11 mouse cellular contexts compared by ENCODE assay signal in the genomic region with DNA sequence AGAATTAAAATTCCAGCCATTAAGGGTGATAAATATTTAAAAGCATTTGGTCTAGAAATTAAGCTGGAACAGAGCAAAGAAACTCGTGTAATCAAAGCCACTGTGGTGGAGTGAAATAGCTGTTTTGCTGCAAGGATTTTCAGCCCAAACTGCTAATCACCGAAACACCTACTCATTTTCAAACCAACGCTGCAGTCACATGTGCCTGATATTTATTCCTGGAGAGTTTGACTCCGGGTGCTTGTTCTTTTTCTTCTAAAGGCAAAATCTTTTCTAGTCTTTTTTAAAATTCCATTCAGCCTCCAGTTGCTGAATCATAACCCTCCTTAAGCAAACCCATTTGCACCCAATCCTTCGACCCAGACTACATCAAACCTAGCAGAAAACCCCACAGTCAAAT.
"Had no signal": no experiment of that assay in that cellular context is flagged by ENCODE, and none has a peak within 500 bp of the region (broad histone marks: within the 10 kb centered on the region; RNA-seq: fewer than 3 reads in every experiment).

No protein-coding gene starts in this region.

- DNase-seq: kidney, adult 18-20 months; kidney, postnatal 25 days; layer of hippocampus, adult 9-11 months; layer of hippocampus, postnatal 36 days; liver; lung, adult 18-20 months; lung, postnatal 10 days; lung, postnatal 36 days; retina, postnatal 1 day; right cerebral cortex, postnatal 25 days; thymus, postnatal 25 days had no signal
